In the genomic region with DNA sequence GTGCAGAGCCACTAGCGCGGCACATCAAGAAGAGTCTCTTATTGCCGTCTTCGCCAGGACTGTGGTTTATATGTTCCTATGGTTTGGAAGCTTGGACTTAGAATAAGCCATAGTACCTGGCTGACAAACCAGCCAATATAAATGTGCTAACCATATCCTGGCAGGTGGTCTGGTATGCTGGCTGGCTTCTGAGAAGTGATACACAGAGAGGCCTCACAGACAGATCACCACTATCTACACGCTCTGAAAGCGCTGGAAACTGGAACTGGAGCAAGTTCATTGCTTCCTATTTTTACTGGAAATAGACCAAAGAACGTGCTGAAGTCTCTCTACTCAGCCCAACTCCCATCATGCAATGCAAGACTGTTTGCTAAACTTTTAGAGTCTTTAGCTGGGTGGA, we compare ENCODE assay signal across 23 mouse cellular contexts.
DNase-seq lines count a peak whose midpoint lies in the region; ATAC-seq and TF ChIP-seq lines count a peak whose summit lies in the region.
"Had no signal": no experiment of that assay in that cellular context is flagged by ENCODE, and none has a peak within 500 bp of the region (broad histone marks: within the 10 kb centered on the region; RNA-seq: fewer than 3 reads in every experiment).

No protein-coding gene starts in this region.

- H3K36me3 ChIP-seq in kidney, embryonic 16.5 days (ENCODE audit: insufficient read depth, low read length) = no peaks in the 10 kb centered on the region
- H3K36me3 ChIP-seq in limb, embryonic 14.5 days (ENCODE audit: control insufficient read depth, insufficient read depth, low read length) = no peaks in the 10 kb centered on the region
- H3K36me3 ChIP-seq in limb, embryonic 10.5 days = no peaks in the 10 kb centered on the region
- H3K36me3 ChIP-seq: liver, embryonic 15.5 days had no signal

- H3K4me3 ChIP-seq in kidney, embryonic 16.5 days (ENCODE audit: low read length) = no peak overlapping the region
- no peak overlapping the region for H3K4me3 ChIP-seq in limb, embryonic 14.5 days (replicated peaks; ENCODE audit: low read length)
- no peak overlapping the region for H3K4me3 ChIP-seq in limb, embryonic 10.5 days
- H3K4me3 ChIP-seq: forebrain, embryonic 13.5 days; liver, embryonic 15.5 days had no signal

- H3K4me1 ChIP-seq in kidney, embryonic 16.5 days (ENCODE audit: insufficient read depth, low read length) = peaks cover 12% of the 10 kb centered on the region; the same call in 1 of the 2 replicates
- peaks cover 10% of the 10 kb centered on the region for H3K4me1 ChIP-seq in limb, embryonic 14.5 days (ENCODE audit: control insufficient read depth, insufficient read depth, low read length)
- no peaks in the 10 kb centered on the region; the same call in none of the 2 replicates for H3K4me1 ChIP-seq in limb, embryonic 10.5 days
- H3K4me1 ChIP-seq: liver, embryonic 15.5 days had no signal

- peak; percentile 85 for DNase-seq in heart, adult 11 months
- DNase-seq in heart, postnatal 4 days = no peak
- peak; percentile 3 for DNase-seq in kidney, adult 11 months
- no peak for DNase-seq in limb, embryonic 14.5 days (ENCODE audit: low spot score)
- DNase-seq in limb, embryonic 10.5 days (ENCODE audit: low spot score) = no peak
- DNase-seq in urinary bladder, postnatal 4 days (ENCODE audit: low spot score in 2 of 2) = no peak
- DNase-seq: adrenal gland, postnatal 14 days; cerebellum, adult 18-20 months; cerebellum, postnatal 10 days; gastrocnemius, postnatal 10 days; layer of hippocampus, postnatal 36 days; left cerebral cortex, postnatal 4 days; lung, embryonic 14.5 days; lung, postnatal 36 days; right cerebral cortex, postnatal 25 days; thymus, postnatal 25 days had no signal

- H3K4me2 ChIP-seq in kidney, embryonic 16.5 days (replicated peaks; ENCODE audit: low read depth, low read length) = no peak overlapping the region
- no peak overlapping the region for H3K4me2 ChIP-seq in limb, embryonic 14.5 days (replicated peaks; ENCODE audit: low read depth, low read length, severe bottlenecking)
- H3K4me2 ChIP-seq: forebrain, embryonic 13.5 days; hindbrain, embryonic 14.5 days; liver, embryonic 15.5 days; lung, embryonic 14.5 days; midbrain, embryonic 11.5 days had no signal

- ATAC-seq in kidney, embryonic 16.5 days (ENCODE audit: low FRiP score, low TSS enrichment) = no peak
- ATAC-seq in limb, embryonic 14.5 days (ENCODE audit: low FRiP score, low read depth) = 0 out of 2 replicates have a peak, but pooled peaks have one; percentile 13
- ATAC-seq: forebrain, embryonic 13.5 days; midbrain, embryonic 16.5 days; Patski had no signal

- no peak overlapping the region for H3K9ac ChIP-seq in kidney, embryonic 16.5 days (replicated peaks; ENCODE audit: low read length)
- no peak overlapping the region for H3K9ac ChIP-seq in limb, embryonic 14.5 days (ENCODE audit: low read depth, low read length, severe bottlenecking)
- H3K9ac ChIP-seq: forebrain, embryonic 13.5 days; hindbrain, embryonic 14.5 days; liver, embryonic 15.5 days; lung, embryonic 14.5 days had no signal

- TF ChIP-seq POLR2A in limb, embryonic 14.5 days (IDR thresholded peaks at IDR 0.05; ENCODE audit: borderline replicate concordance, extremely low read depth, insufficient read depth, insufficient read length) = no peak

- H3K27me3 ChIP-seq in kidney, embryonic 16.5 days (ENCODE audit: insufficient read depth, low read length) = no peaks in the 10 kb centered on the region
- no peaks in the 10 kb centered on the region for H3K27me3 ChIP-seq in limb, embryonic 14.5 days (ENCODE audit: control insufficient read depth, insufficient read depth, low read length)
- H3K27me3 ChIP-seq in limb, embryonic 10.5 days (ENCODE audit: low read depth, poor library complexity, severe bottlenecking) = no peaks in the 10 kb centered on the region
- H3K27me3 ChIP-seq: forebrain, embryonic 13.5 days; liver, embryonic 15.5 days; Patski had no signal

- H3K27ac ChIP-seq in kidney, embryonic 16.5 days (ENCODE audit: low read length) = no peak overlapping the region
- H3K27ac ChIP-seq in limb, embryonic 14.5 days (replicated peaks; ENCODE audit: low read depth, low read length) = no peak overlapping the region
- H3K27ac ChIP-seq in limb, embryonic 10.5 days = no peak overlapping the region
- H3K27ac ChIP-seq: forebrain, embryonic 13.5 days; hindbrain, embryonic 14.5 days; liver, embryonic 15.5 days had no signal

- 86% methylated on average over 7 of the region's 7 CpGs for WGBS in kidney, embryonic 16.5 days
- 68% methylated on average over 7 of the region's 7 CpGs for WGBS in limb, embryonic 14.5 days
- 90% methylated on average over 7 of the region's 7 CpGs for WGBS in limb, embryonic 10.5 days

- no peaks in the 10 kb centered on the region for H3K9me3 ChIP-seq in kidney, embryonic 16.5 days (ENCODE audit: low read length)
- no peaks in the 10 kb centered on the region for H3K9me3 ChIP-seq in limb, embryonic 14.5 days (ENCODE audit: control insufficient read depth, low read length)
- no peaks in the 10 kb centered on the region for H3K9me3 ChIP-seq in limb, embryonic 10.5 days (replicated peaks)
- H3K9me3 ChIP-seq: forebrain, embryonic 13.5 days; liver, embryonic 15.5 days had no signal

Comparison
In these comparisons a context has a peak if more than half of its experiments do, and no peak if none do; other contexts are left out.
1. DNase-seq: peak in heart, adult 11 months (single experiment) and kidney, adult 11 months (single experiment); none in heart, postnatal 4 days (single experiment), limb, embryonic 14.5 days (single experiment), limb, embryonic 10.5 days (single experiment) and urinary bladder, postnatal 4 days (0 of 2).